Mouse (Mus musculus): Measurements from ENCODE around the gene Hspa8.
"Not testable (repeated sequence)": the region's sequence is repeated elsewhere in the genome, so short reads cannot be mapped to it uniquely, and the experiment has no call there.

Hspa8 gene

GRCm38 (mm10) chr9:40800675-40801612, at the start of gene Hspa8:
Gene Hspa8, plus strand, starts transcription at chr9:40800984.
- peak; percentile 86 for DNase-seq (ENCODE audit: extremely low spot score, low read depth, low spot score)

- no peak for DNase-seq (ENCODE audit: extremely low spot score, low read depth, low spot score)
Measured at GRCm38 (mm10) chr9:40751749-40752148, 49.0 kb upstream of the Hspa8 start.

- no peak for DNase-seq (ENCODE audit: extremely low spot score, low read depth, low spot score)
Measured at GRCm38 (mm10) chr9:40756401-40756800, 44.4 kb upstream of the Hspa8 start.

GRCm38 (mm10) chr9:40757105-40757626, 43.6 kb upstream of the Hspa8 start:
- DNase-seq (ENCODE audit: extremely low spot score, low read depth, low spot score) = peak; percentile 44

GRCm38 (mm10) chr9:40757685-40758270, 43.0 kb upstream of the Hspa8 start:
- peak; percentile 49 for DNase-seq (ENCODE audit: extremely low spot score, low read depth, low spot score)

- DNase-seq (ENCODE audit: extremely low spot score, low read depth, low spot score) = no peak
Measured at GRCm38 (mm10) chr9:40762354-40762753, 38.4 kb upstream of the Hspa8 start.

- no peak for DNase-seq (ENCODE audit: extremely low spot score, low read depth, low spot score)
Measured at GRCm38 (mm10) chr9:40764887-40765580, 35.8 kb upstream of the Hspa8 start.

- no peak for DNase-seq (ENCODE audit: extremely low spot score, low read depth, low spot score)
Measured at GRCm38 (mm10) chr9:40765581-40765940, 35.2 kb upstream of the Hspa8 start.

GRCm38 (mm10) chr9:40766058-40766605, 34.7 kb upstream of the Hspa8 start:
- no peak for DNase-seq (ENCODE audit: extremely low spot score, low read depth, low spot score)

- DNase-seq (ENCODE audit: extremely low spot score, low read depth, low spot score) = no peak
Measured at GRCm38 (mm10) chr9:40767946-40768345, 32.8 kb upstream of the Hspa8 start.

- DNase-seq (ENCODE audit: extremely low spot score, low read depth, low spot score) = no peak
Measured at GRCm38 (mm10) chr9:40772246-40772645, 28.5 kb upstream of the Hspa8 start.

- DNase-seq (ENCODE audit: extremely low spot score, low read depth, low spot score) = not testable (repeated sequence)
Measured at GRCm38 (mm10) chr9:40773142-40773541, 27.6 kb upstream of the Hspa8 start.

GRCm38 (mm10) chr9:40773869-40774268, 26.9 kb upstream of the Hspa8 start:
- no peak for DNase-seq (ENCODE audit: extremely low spot score, low read depth, low spot score)

- DNase-seq (ENCODE audit: extremely low spot score, low read depth, low spot score) = no peak
Measured at GRCm38 (mm10) chr9:40776044-40776443, 24.7 kb upstream of the Hspa8 start.

- no peak for DNase-seq (ENCODE audit: extremely low spot score, low read depth, low spot score)
Measured at GRCm38 (mm10) chr9:40776459-40777248, 24.1 kb upstream of the Hspa8 start.

GRCm38 (mm10) chr9:40780111-40780510, 20.7 kb upstream of the Hspa8 start:
- DNase-seq (ENCODE audit: extremely low spot score, low read depth, low spot score) = no peak

- DNase-seq (ENCODE audit: extremely low spot score, low read depth, low spot score) = no peak
Measured at GRCm38 (mm10) chr9:40780892-40781725, 19.7 kb upstream of the Hspa8 start.

GRCm38 (mm10) chr9:40781726-40782581, 18.8 kb upstream of the Hspa8 start:
- no peak for DNase-seq (ENCODE audit: extremely low spot score, low read depth, low spot score)
